Mouse (Mus musculus) MEL (cell line): ENCODE data around the gene Nsun2.

Source experiments
- CTCF ChIP-seq, 3 experiments: IDR thresholded peaks in 2 of 3; conservative IDR thresholded peaks in 1 of 3; 2 replicates each; pipeline ENCODE4 v1.5.1; 2011 to 2012; ENCODE audit warnings: low read length in 3 of 3, low read depth in 2 of 3, mild to moderate bottlenecking in 2 of 3, improper control_type of control experiment in 1 of 3, inconsistent platforms in 1 of 3, mixed read lengths in 1 of 3, moderate library complexity in 1 of 3; ENCODE audit not compliant: control insufficient read depth in 1 of 3, insufficient read depth in 1 of 3, poor library complexity in 1 of 3, severe bottlenecking in 1 of 3
- ETS1 ChIP-seq: IDR thresholded peaks from 2 replicates; pipeline ENCODE4 v1.6.1; 2012; ENCODE audit warnings: low read depth, mild to moderate bottlenecking, inconsistent platforms, low read length, improper control_type of control experiment, moderate library complexity
- GATA1 ChIP-seq: IDR thresholded peaks from 2 replicates; pipeline ENCODE4 v1.6.1; 2011; ENCODE audit warnings: low read depth, low read length, improper control_type of control experiment
- MAFK ChIP-seq: IDR thresholded peaks from 2 replicates; pipeline ENCODE4 v1.6.1; 2011; ENCODE audit warnings: low read depth, mild to moderate bottlenecking, low read length, improper control_type of control experiment, borderline replicate concordance
- MAZ ChIP-seq: IDR thresholded peaks from 2 replicates; pipeline ENCODE4 v1.6.1; 2012; ENCODE audit warnings: low read depth, mild to moderate bottlenecking, inconsistent platforms, low read length, improper control_type of control experiment
- NELFE ChIP-seq: IDR thresholded peaks from 2 replicates; pipeline ENCODE4 v1.6.1; 2011; ENCODE audit warnings: low read depth, low read length, improper control_type of control experiment
- POLR2A ChIP-seq, 2 experiments: IDR thresholded peaks; 2 replicates each; pipeline ENCODE4 v1.6.1; 2011 to 2012; ENCODE audit warnings: low read length in 2 of 2, mild to moderate bottlenecking in 2 of 2, control low read depth in 1 of 2, improper control_type of control experiment in 1 of 2, low read depth in 1 of 2, moderate library complexity in 1 of 2; ENCODE audit not compliant: control insufficient read depth in 1 of 2, insufficient read depth in 1 of 2, poor library complexity in 1 of 2
- RAD21 ChIP-seq: IDR thresholded peaks from 2 replicates; pipeline ENCODE4 v1.6.1; 2011; ENCODE audit warnings: mild to moderate bottlenecking, low read depth, low read length, improper control_type of control experiment
- TCF12 ChIP-seq: IDR thresholded peaks from 2 replicates; pipeline ENCODE4 v1.6.1; 2014; ENCODE audit warnings: low read depth, mild to moderate bottlenecking, inconsistent platforms, low read length, improper control_type of control experiment, moderate library complexity
- UBTF ChIP-seq: IDR thresholded peaks from 2 replicates; pipeline ENCODE4 v1.6.1; 2012; ENCODE audit warnings: low read depth, mild to moderate bottlenecking, inconsistent platforms, low read length, improper control_type of control experiment, moderate library complexity, borderline replicate concordance; ENCODE audit not compliant: insufficient read depth
- USF1 ChIP-seq: IDR thresholded peaks from 2 replicates; pipeline ENCODE4 v1.6.1; 2014; ENCODE audit warnings: low read depth, mild to moderate bottlenecking, inconsistent platforms, low read length, improper control_type of control experiment, moderate library complexity
- USF2 ChIP-seq, 2 experiments: IDR thresholded peaks; 2 replicates each; pipeline ENCODE4 v1.6.1; 2011 to 2012; ENCODE audit warnings: improper control_type of control experiment in 2 of 2, low read length in 2 of 2, borderline replicate concordance in 1 of 2, inconsistent platforms in 1 of 2, low read depth in 1 of 2, mild to moderate bottlenecking in 1 of 2; ENCODE audit not compliant: insufficient read depth in 1 of 2
- ZC3H11A ChIP-seq: IDR thresholded peaks from 2 replicates; pipeline ENCODE4 v1.6.1; 2012; ENCODE audit warnings: low read depth, mild to moderate bottlenecking, inconsistent platforms, low read length, improper control_type of control experiment

DNA sequence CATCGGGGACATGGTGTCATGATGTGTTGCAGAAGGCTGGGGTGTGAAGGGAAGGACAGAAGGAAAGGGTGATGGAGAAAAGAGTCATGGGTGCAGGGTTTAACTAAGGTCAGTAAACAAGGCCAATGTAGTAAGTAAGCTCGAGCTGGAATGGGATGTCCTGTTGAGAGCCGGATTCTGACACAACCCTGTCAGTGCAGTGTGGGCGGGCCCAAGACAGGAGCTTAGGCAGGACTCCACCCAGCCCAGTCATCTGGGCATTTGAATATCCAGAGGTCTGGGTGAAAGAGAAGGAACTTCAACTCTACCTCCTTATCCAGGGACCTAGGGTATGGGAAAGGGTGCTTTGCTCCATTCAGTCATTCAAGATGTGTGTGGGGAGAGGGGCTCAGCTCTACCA, 4.8 kb downstream of the Nsun2 start:
- no peak for TF ChIP-seq GATA1
- no peak for TF ChIP-seq USF1
- no peak for TF ChIP-seq CTCF (IDR thresholded peaks at IDR 0.05 in 2 of 3, conservative IDR thresholded peaks at IDR 0.05 in 1 of 3; ENCODE audit: control insufficient read depth in 1 of 3, insufficient read depth in 1 of 3, low read depth in 2 of 3, low read length in 3 of 3, poor library complexity in 1 of 3, severe bottlenecking in 1 of 3)
- TF ChIP-seq USF2 (IDR thresholded peaks at IDR 0.05; ENCODE audit: borderline replicate concordance in 1 of 2, insufficient read depth in 1 of 2, low read depth in 1 of 2, low read length in 2 of 2): no peak
- TF ChIP-seq MAFK: no peak
- no peak for TF ChIP-seq ETS1
- TF ChIP-seq TCF12: no peak
- no peak for TF ChIP-seq POLR2A (IDR thresholded peaks at IDR 0.05; ENCODE audit: control insufficient read depth in 1 of 2, insufficient read depth in 1 of 2, low read depth in 1 of 2, low read length in 2 of 2, poor library complexity in 1 of 2)
- TF ChIP-seq MAZ: no peak
- no peak for TF ChIP-seq ZC3H11A
- TF ChIP-seq UBTF: no peak
- TF ChIP-seq RAD21: no peak
- TF ChIP-seq NELFE: no peak
